Mouse (Mus musculus) kidney, embryonic 14.5 days (tissue): ENCODE measurements at regions not wholly inside any gene's neighbourhood (a gene's known extent, or its start where the extent isn't known, plus 50 kb on each side); places are given as distances from the start of the nearest gene placed in this dataset.

Experiments
- ATAC-seq: fragments of 200-750 bp; cut with Nextera tagmentation; 2 replicates; pipeline ENCODE4 v1.8.0; 2017; ENCODE audit warnings: moderate number of reproducible peaks, mild to moderate bottlenecking, moderate TSS enrichment, moderate library complexity; ENCODE audit not compliant: low FRiP score, low TSS enrichment
- H3K27ac ChIP-seq: fragments of 300-500 bp; sonication (generic); 2 replicates; pipeline ENCODE4 v1.5.1; 2014; ENCODE audit warnings: low read depth, mild to moderate bottlenecking, low read length, moderate library complexity, mixed read lengths
- H3K27me3 ChIP-seq: fragments of 300-500 bp; sonication (generic); 2 replicates; pipeline ENCODE4 v1.6.1; 2014; ENCODE audit warnings: mild to moderate bottlenecking, low read length; ENCODE audit not compliant: control insufficient read depth, insufficient read depth
- H3K36me3 ChIP-seq: fragments of 300-500 bp; sonication (generic); 2 replicates; pipeline ENCODE4 v1.6.1; 2014; ENCODE audit warnings: low read length, mixed read lengths; ENCODE audit not compliant: control insufficient read depth, insufficient read depth
- H3K4me1 ChIP-seq: fragments of 300-500 bp; sonication (generic); 2 replicates; pipeline ENCODE4 v1.6.1; 2014; ENCODE audit warnings: low read length, mixed read lengths; ENCODE audit not compliant: control insufficient read depth, insufficient read depth
- H3K4me2 ChIP-seq: fragments of 300-500 bp; sonication (generic); replicated peaks from 2 replicates; pipeline ENCODE4 v1.6.1; 2014; ENCODE audit warnings: low read depth, mild to moderate bottlenecking, low read length
- H3K4me3 ChIP-seq: fragments of 300-500 bp; sonication (generic); 2 replicates; pipeline ENCODE4 v1.5.1; 2014; ENCODE audit warnings: mild to moderate bottlenecking, low read length
- H3K9ac ChIP-seq: fragments of 300-500 bp; sonication (generic); 2 replicates; pipeline ENCODE4 v1.6.1; 2014; ENCODE audit warnings: low read depth, mild to moderate bottlenecking, low read length, moderate library complexity
- H3K9me3 ChIP-seq: fragments of 300-500 bp; sonication (generic); 2 replicates; pipeline ENCODE4 v1.6.1; 2016; ENCODE audit warnings: low read length; ENCODE audit not compliant: control insufficient read depth
- WGBS: fragments of 180-500 bp; shearing (Covaris S2); extraction: QIAGEN DNeasy Blood & Tissue Kit; methylation state at CpG from one replicate; pipeline ENCODE4 v1.1.7; 2014; 5-methylcytosine and 5-hydroxymethylcytosine counted together

GRCm38 (mm10) chr14:75396511-75397026 lies 59.2 kb upstream of the Siah3 start:
- Histone ChIP-seq H3K27ac (no peak overlapping the region), H3K4me3 (no peak overlapping the region), H3K36me3 (no peaks in the 10 kb centered on the region), H3K9ac (no peak overlapping the region), H3K4me1 (no peaks in the 10 kb centered on the region), H3K9me3 (no peaks in the 10 kb centered on the region), H3K27me3 (no peaks in the 10 kb centered on the region), H3K4me2 (no peak overlapping the region)
- ATAC-seq, result no peak
- WGBS, result 85% methylated on average over 10 of the region's 10 CpGs

DNA sequence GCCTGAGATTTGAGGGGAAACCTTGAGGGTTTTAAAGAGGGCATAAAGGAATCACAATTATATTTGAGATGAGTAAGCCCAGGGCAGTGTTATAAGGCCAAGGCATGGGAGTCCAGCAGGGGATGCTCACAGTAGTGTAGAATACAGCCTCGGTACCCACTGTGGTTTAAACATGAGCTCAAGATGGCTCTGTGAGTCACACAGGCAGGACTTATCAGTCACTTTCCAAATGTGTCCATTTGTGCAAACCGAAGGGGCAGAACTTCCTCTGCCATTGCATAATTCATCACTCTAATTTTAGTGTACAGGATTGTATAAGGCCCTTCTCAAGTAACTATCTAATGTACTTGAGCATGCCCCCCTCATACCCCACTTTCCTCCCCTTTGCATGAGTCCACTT lies 56.1 kb upstream of the Siah3 start:
- Histone ChIP-seq H3K4me3 (no peak overlapping the region), H3K4me2 (no peak overlapping the region), H3K9me3 (no peaks in the 10 kb centered on the region), H3K9ac (no peak overlapping the region), H3K36me3 (no peaks in the 10 kb centered on the region), H3K27ac (no peak overlapping the region), H3K27me3 (no peaks in the 10 kb centered on the region), H3K4me1 (0 out of 2 replicates have a peak, but pooled peaks cover 3% of the 10 kb centered on the region)
- 83% methylated on average over 2 of the region's 2 CpGs for WGBS
- no peak for ATAC-seq

- Histone ChIP-seq H3K36me3 (no peaks in the 10 kb centered on the region), H3K27ac (no peak overlapping the region), H3K4me1 (0 out of 2 replicates have a peak, but pooled peaks cover 3% of the 10 kb centered on the region), H3K9ac (no peak overlapping the region), H3K9me3 (no peaks in the 10 kb centered on the region), H3K4me2 (no peak overlapping the region), H3K4me3 (no peak overlapping the region), H3K27me3 (no peaks in the 10 kb centered on the region)
- WGBS, result 52% methylated on average over 12 of the region's 12 CpGs
- peak; percentile 92 for ATAC-seq
Observed at GRCm38 (mm10) chr14:75402483-75403103, 53.2 kb upstream of the Siah3 start.
